Mouse (Mus musculus) CH12F3 (cell line): Measurements from ENCODE around the gene Tgfbi.

Source experiments
- in situ Hi-C: fragments of 300-500 bp; cut with MboI; formaldehyde crosslinking; loops from 2 replicates; pipeline ENCODE4 v1.14.3; 2020; ENCODE audit warnings: low sequenced_read_pairs

Gene Tgfbi

DNA sequence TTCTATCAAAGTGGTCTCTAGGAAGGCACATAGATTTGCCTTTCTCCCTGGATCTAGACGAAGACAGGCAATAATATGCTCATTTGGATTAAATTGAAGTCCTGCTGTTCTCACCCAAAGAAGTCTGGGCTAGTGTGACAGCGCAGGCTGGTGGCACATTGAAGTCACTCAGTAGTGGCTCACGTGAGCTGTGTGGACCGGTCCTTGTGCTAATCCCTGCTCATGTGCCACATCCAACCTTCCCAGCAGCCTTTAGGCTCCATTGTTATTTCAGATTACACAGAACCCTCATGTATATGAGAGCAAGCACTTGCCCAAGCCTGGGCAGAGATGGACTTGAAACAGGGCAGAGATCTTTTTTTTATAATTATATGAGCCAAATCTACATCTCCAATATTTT, 12.0 kb upstream of the Tgfbi start:
- in situ Hi-C loops = no loop called here

DNA sequence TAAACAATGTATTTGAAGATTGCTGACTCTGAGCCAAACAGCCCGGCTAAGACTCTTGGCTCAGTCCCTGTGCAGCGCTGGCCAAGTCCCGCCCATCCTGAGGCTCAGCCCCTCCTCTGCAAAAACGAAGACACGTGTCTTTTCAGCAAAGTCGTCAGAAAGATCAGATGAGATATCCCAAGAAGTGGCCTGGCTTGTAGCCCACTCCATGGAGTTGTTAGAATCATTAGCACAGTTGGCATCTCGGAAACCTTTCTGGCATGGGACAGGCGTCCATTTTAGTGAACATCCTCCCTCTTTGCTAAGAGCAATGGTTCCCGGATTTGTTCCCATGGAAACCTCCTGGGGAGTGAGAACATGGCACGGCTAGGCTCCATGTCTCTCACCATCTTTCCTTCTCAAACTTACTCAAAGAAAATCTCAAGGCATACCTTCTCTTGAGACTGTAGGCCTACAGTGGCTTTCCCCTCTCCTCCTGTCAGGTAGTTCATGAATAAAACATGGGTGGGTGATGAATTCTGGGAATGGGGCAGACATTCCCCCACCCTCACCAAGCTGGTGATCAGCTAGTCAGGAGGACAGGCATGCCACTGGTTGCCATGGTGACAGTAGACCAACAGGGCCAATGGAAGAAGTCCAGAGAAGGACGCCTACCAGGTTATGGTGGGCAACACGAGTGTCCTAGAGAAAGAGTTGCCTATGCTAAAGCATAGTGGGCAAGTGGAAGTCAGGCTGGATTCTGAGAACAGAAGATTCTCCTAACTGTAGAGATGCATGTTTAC, 11.3 kb upstream of the Tgfbi start:
- in situ Hi-C loops = no loop called here

DNA sequence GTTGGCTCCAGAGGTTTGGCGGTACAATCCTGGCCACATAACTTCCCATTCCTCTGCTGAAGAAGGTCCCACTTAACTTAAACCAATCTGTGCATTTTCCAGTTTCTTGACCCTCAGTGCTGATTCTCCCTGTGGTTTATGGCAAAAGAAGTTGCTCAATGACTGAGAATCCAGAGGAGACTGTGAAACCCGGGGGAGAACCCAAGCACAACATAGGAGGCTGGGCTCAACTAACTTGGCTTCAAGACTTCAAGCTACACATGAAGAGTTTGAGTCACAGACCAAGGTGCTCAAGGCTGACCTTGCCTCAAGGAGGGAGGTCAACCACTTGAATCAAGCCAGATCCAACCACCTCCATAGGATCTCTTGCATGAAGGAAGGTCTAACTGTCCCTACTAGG, 9.8 kb upstream of the Tgfbi start:
- in situ Hi-C loops = no loop called here

DNA sequence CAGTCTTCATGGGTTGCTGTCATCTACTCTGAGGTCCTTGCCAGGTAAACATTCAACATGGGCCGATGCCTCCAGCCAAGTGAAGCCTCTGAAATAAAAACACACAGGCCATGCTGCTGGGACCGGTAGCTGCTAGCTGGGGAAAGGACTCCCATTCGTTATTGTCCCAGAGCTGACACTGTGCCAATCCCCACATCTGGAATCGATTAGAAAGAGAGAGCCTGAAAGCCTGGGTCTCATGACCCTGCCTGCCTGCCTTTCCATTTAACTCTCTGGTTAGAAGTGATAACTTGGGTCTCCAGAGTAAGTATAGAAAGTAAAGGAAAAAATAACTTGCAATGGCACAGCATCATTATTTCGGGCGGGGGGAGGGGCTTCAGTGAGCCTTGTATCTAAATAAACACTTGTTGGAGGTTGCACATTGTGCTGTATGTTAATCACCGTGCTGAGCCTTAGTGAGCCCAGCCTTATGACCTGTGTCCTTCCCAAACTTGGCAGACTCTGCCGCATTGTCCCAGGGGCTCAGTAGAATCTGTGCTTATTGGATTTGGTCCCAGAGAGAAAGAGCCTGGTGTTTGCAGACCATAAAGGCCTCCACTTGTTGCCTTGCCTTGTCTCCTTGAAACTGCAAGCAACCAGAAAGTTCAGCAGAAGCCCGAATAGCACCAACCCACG, 9.0 kb upstream of the Tgfbi start:
- in situ Hi-C loops = no loop called here

DNA sequence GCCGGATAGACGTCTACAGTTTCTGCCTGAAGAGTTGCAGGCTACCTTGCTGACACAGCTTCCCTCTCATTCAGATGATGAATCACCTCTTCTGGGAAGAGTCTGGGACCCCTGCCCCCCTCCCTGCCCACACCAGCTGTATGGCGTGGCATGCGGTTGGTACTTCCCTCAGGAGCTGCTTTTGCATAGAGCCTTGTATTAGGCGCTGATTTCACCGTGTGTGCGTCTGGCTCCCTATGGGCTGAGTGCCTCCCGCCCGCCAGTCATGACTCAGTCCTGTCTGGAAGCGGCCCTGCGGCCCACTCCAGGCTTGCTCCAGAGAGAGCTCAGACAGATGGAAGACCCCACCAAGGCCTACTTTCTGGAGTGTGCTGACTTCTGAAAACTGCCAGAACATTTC, 8.1 kb upstream of the Tgfbi start:
- in situ Hi-C loops = no loop called here

DNA sequence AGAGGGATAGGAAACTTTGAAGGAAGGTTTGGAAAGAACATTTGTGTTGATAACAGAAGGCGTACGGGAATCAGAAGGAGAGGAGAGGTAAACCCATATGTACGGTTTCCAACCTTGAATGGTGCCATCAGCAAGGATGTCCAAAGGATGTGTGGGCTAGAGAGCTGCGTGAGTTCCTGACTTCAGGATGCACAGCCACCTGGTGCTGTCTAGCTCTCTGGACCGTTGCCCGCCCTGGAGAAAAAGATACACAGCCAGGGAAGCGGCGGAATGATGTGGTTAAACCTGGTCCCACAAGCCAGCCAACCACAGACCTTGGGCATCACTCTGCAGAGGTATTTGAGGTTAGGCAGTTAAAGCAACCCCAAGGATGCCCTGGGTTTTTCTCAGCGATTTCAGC, 3.8 kb upstream of the Tgfbi start:
- in situ Hi-C loops = no loop called here

DNA sequence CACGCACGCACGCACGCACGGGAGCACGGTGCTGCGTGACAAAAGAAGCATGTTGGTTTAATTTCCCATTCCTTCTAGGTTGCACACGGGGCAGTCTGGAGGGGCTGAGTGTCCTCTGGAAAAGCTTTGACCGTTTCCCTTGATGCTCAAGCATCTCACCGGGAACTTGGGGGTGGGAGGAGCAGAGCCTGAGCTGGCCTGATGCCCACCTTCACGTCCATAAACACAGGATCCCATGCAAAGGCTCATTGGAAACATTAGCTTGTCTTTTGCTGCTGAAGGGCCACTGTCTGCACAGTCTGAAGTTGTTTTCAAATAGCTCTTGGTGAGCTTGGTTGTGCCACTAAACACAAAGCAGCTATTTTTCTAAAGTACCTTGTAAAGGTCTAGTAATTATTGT, 2.6 kb upstream of the Tgfbi start:
- in situ Hi-C loops = no loop called here

DNA sequence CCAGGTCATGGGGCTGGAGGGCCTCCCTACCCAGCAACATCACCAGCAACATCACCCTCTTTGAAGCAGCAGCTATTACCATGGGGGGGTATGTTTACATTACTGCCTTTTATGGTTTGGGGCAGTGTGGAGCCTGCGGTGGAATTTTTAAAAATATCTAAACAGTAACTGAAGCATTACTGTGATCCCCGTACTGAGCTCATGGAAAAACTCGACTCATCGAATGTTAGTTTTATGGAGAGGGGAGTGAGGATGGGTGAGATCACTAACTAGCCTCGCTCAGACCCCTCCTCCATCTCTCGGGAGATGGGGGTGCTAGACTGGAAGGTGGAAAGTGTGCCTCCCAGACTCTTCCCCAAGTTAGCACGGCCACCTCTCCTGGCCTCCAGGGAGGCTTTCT, 2.1 kb upstream of the Tgfbi start:
- in situ Hi-C loops = no loop called here

DNA sequence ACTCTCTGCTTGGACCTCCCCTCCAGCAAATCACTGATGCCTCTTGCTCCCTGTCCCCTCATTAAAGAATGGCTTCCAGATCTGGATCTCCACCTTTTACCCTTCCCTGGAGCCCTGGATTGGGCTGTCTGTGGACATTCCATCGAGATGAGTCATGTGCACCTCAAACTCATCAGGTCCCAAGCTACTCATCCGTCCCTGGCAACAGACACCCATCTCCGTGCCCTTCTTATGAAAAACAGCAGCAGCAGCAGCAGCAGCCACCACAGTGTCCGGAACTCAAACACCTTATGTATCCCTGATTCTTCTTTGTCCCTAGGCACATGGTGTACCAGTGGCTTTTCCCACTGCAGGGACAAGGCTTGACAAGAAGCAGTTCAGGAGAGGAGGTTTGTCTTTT, 1.5 kb upstream of the Tgfbi start:
- in situ Hi-C loops = no loop called here

DNA sequence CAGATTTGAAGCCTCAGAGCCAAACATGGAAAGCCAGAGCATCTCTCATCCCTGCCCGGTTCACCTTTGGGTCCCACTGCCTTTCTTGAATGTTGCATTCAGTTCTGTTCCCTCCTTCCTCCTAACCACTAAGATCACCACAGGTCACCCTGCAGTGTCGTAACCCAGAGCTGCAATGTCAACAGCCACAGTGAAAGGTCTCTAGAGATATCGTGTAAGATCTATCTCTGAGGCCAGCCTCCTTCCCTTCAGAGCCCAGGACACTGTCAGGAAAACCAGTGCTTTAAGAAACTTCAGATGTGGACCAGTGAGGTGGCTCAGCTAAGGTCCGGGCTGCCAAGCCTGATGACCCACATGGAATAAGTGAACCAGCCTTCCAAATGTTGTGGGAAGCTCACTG, 1.8 kb downstream of the Tgfbi start:
- in situ Hi-C loops = no loop called here

DNA sequence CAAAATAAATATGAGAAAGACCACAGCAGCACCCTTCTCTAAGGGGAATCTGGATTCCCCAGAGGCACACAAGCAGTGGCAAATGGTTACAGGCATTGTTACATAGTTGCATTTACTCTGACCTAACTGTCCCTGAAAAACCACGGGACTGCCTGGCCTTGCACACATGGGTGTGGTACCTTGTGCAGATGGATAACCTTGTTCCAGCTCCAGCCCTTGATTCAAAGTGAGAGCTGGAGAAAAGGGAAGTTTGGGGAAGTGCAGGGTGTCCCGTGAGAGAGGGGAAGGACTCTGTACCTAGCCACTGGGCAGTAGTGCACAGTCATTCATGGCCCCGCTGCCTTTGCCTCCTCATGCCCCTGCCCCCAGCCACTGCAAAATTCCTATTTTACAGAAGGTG, 2.4 kb downstream of the Tgfbi start:
- in situ Hi-C loops = no loop called here

DNA sequence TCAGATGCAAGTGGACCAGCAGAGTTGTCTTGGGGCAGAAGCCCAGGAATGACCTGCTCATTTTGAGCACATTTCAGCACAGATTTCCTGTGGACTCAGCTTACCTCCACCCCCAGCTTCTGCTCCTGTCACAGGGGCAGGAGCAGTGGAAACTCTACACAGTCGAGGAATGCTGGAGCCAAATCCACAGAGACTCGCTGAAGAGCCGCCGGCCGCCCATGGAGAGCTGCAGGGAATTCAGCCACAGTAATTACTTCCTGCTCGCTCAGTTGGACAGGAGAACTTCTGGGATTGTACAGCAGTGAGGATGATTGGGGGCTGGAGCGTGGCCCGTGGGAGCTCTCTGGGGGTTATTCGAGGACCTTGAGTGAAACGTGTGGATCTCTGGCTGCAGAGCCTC, 3.0 kb downstream of the Tgfbi start:
- in situ Hi-C loops = no loop called here

DNA sequence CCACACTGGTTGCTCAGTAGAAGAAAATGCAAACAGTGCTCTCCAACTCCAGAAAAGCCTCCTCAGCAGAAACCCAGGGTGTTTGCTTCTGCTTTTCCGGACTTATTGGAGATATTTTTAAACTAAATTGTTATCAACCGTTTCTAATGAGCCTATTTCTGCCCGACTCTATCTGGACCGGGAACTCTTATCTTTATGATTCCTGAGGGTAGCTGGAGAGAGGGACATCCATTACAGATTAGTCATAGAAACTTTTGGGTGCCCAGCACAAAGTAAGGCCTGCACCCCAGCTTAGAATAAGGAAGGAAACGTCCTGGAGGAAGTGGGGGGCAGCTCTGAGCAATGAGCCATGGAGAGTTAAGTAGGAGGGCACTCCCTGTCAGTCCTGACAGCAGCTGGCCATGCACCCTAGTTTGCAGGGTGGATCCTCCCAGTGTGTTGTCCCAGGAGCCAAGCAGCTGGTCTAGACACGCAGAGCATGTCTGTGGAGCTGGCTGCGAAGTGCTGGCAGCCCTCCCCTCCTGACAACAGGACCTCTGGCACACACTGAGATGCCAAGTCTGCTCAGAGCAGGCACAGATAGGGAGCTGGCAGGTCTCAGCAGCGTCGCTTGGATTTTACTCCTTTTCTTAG, 4.2 kb downstream of the Tgfbi start:
- in situ Hi-C loops = no loop called here

DNA sequence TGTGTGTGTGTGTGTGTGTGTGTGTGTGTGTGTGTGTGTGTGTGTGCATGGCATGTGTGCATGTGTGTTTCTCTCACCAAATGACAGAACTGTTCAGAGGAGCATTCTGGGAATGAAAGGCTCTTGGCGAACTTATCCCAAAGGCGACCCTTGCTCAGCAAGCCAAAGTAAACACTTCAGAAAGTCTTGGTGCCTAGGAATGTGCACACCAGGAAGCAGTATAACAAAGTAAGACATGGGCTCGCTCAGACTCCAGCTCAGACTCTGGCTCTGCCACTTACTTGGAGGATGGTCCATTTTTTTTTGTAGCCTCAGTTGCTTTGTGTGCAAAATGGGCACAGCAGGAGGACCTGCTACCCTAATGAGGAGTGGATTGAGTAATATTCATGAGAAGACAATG, 5.4 kb downstream of the Tgfbi start:
- in situ Hi-C loops = no loop called here

DNA sequence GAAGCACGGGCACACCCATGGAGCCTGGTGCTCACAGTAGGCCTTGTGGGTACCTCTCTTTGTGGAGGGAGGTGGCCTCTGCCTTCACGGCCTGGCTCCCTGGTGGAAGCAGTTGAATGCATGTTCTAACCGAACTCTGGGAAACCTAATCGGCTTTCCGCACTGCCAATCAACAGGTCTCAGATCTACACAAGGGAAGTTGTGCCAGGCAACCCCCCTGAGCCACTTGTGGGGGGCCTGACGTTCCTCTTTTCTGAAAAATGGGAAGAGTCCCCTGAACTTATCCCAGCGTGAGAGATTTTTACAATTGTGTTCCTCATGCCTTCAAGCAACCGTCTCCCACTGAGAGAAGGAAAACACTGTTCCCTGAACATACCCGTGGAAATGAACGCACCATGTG, 5.9 kb downstream of the Tgfbi start:
- in situ Hi-C loops = no loop called here

DNA sequence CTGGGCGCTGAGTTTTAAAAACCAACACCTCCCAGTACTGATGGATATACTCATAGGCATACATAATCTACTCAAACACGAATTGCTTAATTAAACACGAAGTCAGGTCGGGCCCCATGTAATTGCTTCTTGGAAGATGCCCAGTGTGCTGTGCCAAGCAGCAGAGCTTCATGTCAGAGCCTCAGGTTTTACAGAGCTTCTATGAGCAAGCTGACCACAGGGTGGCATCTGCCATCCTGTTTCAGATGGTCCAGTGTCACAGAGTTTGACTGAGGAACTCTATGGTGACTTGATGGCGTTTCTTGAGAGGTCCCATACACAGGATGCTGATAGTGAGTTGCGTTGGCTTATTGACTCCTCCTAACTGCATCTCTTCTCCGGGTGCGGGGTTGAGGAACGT, 6.5 kb downstream of the Tgfbi start:
- in situ Hi-C loops = no loop called here

DNA sequence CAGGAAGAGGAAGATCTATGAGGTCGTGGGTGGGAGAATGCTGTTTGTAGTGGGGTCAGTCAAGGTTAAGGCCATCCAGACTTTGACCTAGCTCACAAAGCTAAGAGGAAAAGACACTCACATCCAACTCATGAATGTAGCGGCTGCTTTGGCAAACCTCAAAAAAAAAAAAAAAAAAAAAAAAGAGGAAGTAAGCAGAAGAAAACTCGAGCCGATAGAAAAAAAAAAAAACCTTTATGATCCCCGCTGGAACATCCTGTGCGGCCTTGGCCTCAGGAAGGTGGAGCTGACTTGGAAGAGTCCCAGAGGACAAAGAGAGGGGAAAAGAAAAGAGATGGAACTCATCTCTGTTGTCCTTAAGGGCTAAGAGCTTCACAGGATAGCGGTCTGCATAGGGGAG, 7.1 kb downstream of the Tgfbi start:
- in situ Hi-C loops = no loop called here

DNA sequence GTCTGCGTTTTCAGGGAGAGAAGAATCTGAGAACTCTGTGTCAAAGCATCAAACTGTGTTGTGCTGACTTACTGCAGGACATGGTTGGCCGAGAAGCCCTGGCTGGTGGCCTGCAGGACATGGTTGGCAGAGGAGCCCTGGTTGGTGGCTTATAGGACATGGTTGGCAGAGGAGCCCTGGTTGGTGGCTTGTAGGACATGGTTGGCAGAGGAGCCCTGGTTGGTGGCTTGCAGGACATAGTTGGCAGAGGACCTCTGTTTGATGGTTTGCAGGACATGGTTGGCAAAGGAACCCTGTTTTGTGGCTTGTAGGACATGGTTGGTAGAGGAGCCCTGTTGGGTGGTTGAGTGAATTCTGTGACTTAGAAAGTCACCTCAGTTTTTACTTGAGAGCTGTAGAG, 7.9 kb downstream of the Tgfbi start:
- in situ Hi-C loops = no loop called here

DNA sequence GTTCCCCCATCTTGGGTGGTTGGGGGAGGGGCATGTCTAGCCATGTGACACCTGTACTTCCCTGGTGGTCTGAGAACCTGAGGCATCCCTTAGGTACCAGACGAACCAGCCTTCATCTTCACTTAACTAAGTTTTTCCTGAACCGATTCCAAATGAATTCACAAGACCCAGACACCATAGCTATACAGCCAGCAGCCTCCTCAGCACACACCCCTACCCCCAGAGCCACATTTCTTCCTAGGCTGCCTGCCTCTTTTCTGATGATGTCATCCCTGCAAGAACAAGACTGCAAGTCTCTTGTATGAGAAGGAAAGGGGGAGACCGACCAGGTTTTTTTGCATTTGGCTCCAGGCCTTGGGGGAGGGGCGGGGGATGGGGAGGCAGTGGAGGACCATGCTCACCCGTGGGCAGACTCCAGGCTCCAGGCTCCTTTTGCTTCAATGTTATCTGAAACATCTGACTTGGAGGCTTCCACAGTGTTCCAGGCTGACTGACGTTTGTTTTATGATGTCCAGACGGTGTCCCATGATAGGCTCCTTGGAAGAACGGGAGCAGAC, 13.0 kb downstream of the Tgfbi start:
- in situ Hi-C loops = no loop called here

DNA sequence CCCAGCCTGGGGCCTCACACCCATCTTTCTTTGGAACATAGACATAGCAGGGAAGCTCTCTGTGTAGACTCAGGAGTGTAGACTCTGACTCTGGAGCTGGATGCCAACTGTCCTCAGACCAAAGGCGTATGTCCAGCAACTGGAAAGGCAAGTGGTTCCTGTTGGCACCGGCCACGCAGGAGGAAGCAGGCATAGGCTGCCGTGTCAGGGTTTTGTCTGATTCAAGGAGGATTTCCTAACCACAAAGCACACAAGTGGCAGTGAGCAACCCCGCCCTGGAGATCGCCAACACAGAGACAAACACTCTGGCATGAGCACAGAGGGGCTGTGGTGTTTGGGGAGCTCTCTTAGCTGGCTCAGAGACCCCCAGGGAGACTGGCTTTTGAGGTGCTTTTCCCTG, 17.2 kb downstream of the Tgfbi start:
- in situ Hi-C loops = no loop called here

DNA sequence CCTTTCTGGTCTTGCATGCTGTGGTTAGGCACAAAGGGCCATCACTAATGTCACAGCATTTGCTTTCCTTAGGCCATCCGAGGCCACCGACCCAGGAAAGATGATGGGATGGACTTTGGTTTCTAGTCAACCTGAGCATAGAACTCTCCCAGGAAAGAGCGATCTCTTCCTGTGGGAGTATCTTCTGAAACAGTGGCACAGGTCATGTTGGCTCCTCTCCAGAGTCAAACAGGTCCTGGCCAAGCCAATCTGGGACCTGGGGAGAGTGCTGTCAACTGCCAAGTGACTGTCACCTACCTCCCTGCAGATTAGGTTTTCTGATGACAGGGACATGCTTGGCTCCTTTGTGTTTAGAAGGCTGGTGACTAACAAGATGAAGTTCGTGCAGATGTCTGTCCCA, 20.8 kb downstream of the Tgfbi start:
- in situ Hi-C loops = no loop called here

DNA sequence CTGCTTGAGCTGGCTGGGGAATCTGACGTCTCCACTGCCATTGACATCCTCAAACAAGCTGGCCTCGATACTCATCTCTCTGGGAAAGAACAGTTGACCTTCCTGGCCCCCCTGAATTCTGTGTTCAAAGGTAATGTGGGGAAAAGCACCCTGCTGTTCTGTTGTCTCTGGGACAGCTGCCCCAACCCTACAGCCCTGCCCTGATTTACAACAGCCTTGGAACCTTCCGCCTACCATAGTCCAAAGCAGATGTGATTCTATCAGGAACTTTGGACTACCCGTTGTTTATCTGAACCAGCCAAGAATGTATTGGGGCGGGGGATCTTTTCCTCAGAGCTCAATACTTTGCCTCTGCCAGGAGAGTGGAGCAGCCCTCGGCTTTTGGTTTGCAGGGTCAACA, 21.2 kb downstream of the Tgfbi start:
- in situ Hi-C loops = no loop called here
